Mouse (Mus musculus) Patski (cell line): ENCODE measurements around the gene Rpusd3. TPM values are rescaled to one million over a fixed set of nuclear protein-coding genes. Genes with fewer than 3 reads are reported as not detected.

ENCODE experiments used
- ATAC-seq: fragments of 100-300 bp; one replicate; pipeline ENCODE4 v1.8.0; 2021
- CTCF ChIA-PET: fragments of 350-600 bp; sonication (Branson Sonifier 250); formaldehyde crosslinking; loops from one replicate; lab custom pipeline; 2022; ENCODE audit warnings: inconsistent platforms; lab: Charles Lee
- POLR2A ChIA-PET: fragments of 350-600 bp; sonication (Branson Sonifier 250); formaldehyde crosslinking; loops from one replicate; lab custom pipeline; 2022; ENCODE audit warnings: antibody characterized with exemption, inconsistent platforms; lab: Charles Lee
- DNase-seq: peaks from one replicate; pipeline ENCODE4 v3.0.0-alpha.2; 2011; ENCODE audit warnings: low read depth, low spot score
- H3K27me3 ChIP-seq: fragments of 371-371 bp; one replicate; pipeline ENCODE4 v1.5.1; 2021
- CTCF ChIP-seq: fragments of 100-300 bp; IDR thresholded peaks from one replicate; pipeline ENCODE4 v1.5.1; 2021
- in situ Hi-C: fragments of 300-500 bp; cut with MboI; formaldehyde crosslinking; loops from 3 replicates; pipeline ENCODE4 v1.11.1; 2018; ENCODE audit warnings: low pct_unique_long_range_greater_than_20kb, mixed read lengths
- polyA plus RNA-seq: library from polyadenylated mRNA; unstranded; gene quantifications from one replicate; pipeline ENCODE4 v1.2.3, GENCODE M21; 2021

The Rpusd3 gene
- 16.6 TPM for polyA plus RNA-seq

DNA sequence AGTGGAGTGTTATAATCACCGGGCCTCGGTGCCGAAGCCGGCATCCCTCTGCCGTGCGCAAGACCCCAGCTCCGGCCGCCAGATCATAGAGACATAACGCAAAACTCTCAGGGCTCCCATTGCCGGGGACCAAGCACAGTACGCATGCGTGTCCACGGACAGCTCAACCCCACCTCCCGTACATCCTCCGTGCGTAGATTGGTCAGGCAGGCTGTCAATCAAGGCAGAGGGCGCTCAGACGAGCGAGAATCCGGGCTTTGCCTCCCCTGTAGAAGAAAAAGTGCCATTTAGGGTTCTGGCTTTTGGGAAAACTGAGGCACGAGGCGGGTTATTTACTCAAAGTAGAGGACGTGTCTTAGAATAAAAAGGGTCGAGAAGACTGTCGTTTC is at the start of gene Rpusd3:
Gene Rpusd3 (minus strand): TSS at position 142 of the 389 bp plus-strand sequence.
- TF ChIP-seq CTCF: no peak
- no peaks in the 10 kb centered on the region for H3K27me3 ChIP-seq
- ATAC-seq (peak; percentile 84), DNase-seq (peak; percentile 83)
- ChIA-PET POLR2A (interaction anchor here (0.7 to 0.8 kb wide), 2 partner anchors 13 to 75 kb away, joined by 3 read pairs; no protein-coding TSS in a partner anchor), CTCF (interaction anchor here (0.6 to 1.3 kb wide), 4 partner anchors 11 to 18 kb away, joined by 3 read pairs; no protein-coding TSS in a partner anchor)
- in situ Hi-C loops: no loop called here

DNA sequence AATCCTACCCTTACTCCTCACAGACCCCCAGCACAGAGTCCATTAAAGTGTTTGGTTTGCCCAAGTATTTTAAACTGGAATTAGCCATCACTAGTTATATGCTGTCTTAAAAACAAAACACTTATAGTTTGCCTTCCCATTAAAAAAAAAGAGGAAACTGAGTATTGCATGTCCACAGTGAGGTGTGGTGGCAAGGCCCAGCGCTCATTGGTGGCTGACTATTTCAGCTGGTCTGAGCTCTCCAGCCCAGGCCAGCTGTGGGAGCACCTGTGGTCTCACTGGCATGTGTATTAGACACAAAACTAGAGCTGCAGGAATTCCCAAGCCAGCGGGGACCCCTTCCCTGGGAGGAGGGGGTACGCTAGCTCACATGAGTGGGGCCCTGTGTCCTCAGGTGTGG is 49.4 kb upstream of the Rpusd3 start:
- DNase-seq: no peak
- POLR2A ChIA-PET: no interaction called here
- no peak for TF ChIP-seq CTCF
- no peaks in the 10 kb centered on the region for H3K27me3 ChIP-seq
- in situ Hi-C loops: no loop called here
- ATAC-seq: no peak
- CTCF ChIA-PET: interaction anchor here (1.3 to 10.3 kb wide), 6 partner anchors 11 to 25 kb away, joined by 3 to 82 read pairs (median 8); partner anchors contain the start of genes Il17re and Jagn1

DNA sequence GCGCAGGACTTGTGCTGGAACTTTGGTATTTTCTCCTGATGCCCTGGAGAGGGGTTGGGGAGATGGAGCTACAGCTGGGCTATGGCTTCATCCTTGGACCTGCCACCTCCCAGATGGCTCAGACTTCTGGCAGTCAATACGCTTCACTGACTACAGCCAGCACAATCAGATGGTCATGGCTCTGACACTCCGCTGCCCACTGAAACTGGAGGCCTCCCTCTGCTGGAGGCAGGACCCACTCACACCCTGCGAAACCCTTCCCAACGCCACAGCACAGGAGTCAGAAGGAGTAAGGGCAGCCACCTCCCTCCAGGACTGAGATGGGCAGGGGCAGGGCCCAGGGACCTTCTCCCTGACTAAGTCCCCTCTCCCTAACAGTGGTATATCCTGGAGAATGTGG is 46.5 kb upstream of the Rpusd3 start:
- in situ Hi-C loops: no loop called here
- no peak for TF ChIP-seq CTCF
- ATAC-seq (no peak), DNase-seq (no peak)
- ChIA-PET POLR2A (interaction anchor here (1.0 to 1.7 kb wide), 2 partner anchors 15 to 19 kb away, joined by 3 to 7 read pairs; no protein-coding TSS in a partner anchor), CTCF (interaction anchor here (0.9 to 10.3 kb wide), 5 partner anchors 9 to 66 kb away, joined by 3 to 82 read pairs (median 4); partner anchors contain the start of genes Emc3, Fancd2 and Jagn1)
- no peaks in the 10 kb centered on the region for H3K27me3 ChIP-seq

DNA sequence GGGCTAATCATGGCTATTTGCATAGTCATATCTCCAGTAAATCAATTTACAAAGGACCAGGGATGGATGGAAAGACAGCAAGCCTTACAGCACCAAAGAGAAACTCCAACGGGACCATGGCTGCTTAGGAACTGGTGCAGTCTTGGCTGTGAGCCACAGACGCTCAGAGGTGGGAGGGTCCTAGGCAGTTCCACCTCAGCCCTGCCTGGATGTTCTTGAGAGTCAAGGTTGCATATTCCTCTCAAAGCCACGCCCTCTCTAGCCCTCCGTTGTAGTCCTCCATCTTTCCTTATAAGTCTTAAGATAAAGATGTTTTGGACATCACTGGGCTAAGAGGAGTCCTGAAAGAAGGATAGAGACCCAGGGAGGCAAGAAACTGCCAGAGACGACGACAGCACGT is 44.9 kb upstream of the Rpusd3 start:
- TF ChIP-seq CTCF: no peak
- in situ Hi-C loops: no loop called here
- DNase-seq (no peak), ATAC-seq (no peak)
- no peaks in the 10 kb centered on the region for H3K27me3 ChIP-seq
- ChIA-PET POLR2A (no interaction called here), CTCF (interaction anchor here (2.1 to 10.3 kb wide), 2 partner anchors 12 to 21 kb away, joined by 5 to 82 read pairs; partner anchors contain the start of gene Jagn1)

DNA sequence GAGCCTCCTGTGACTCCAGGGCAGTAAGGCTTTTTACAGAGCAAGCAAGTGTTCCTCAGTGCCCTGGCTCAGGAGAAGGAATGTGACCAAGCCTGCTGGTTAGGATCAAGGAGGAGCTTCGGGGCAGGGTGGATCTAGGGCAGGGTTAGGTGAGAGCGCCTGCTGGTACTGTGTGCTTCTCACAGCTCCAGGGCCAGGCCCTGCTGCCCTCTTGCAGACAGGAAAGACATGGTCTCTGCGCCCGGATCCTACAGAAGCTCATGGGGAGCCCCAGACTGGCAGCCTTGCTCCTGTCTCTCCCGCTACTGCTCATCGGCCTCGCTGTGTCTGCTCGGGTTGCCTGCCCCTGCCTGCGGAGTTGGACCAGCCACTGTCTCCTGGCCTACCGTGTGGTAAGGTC is 39.5 kb upstream of the Rpusd3 start:
- no peaks in the 10 kb centered on the region for H3K27me3 ChIP-seq
- ATAC-seq (no peak), DNase-seq (no peak)
- POLR2A ChIA-PET: interaction anchor here (1.5 kb wide), 1 partner anchor 11 kb away, joined by 3 read pairs; no protein-coding TSS in a partner anchor
- TF ChIP-seq CTCF: no peak
- CTCF ChIA-PET: interaction anchor here (2.6 kb wide), 1 partner anchor 9 kb away, joined by 10 read pairs; no protein-coding TSS in a partner anchor
- in situ Hi-C loops: no loop called here

DNA sequence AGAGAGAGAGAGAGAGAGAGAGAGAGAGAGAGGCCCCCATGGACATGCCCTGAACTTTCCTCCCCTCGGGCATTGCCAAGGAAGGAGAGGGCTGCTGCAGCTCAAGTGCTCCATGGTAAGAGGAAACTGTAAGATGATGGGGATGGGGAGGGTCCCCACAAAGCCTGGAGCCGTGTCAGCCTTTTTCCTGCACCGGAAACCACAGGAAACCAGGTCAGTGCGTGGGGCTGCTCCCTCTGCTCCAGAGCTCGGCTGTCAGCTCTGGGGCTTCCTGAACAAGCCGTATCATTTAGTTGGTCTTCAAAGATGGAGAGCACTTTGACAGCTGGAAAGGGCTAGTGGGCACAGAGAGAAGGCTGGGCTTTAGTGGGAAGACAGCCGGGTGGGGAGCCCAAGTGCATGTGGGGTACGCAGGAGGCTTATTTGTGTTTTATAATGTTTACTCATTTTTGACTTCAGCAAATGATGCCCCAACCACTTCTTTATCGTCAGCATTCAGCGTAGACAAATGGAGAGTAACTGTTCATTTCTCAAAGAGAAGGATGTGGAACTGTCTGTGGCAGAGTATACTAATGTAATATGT is 38.9 kb upstream of the Rpusd3 start, which contains the start of gene Il17re:
Gene Il17re (plus strand): TSS at position 533 of the 583 bp plus-strand sequence.
- in situ Hi-C loops: no loop called here
- no peak for TF ChIP-seq CTCF
- ATAC-seq (no peak), DNase-seq (no peak)
- ChIA-PET POLR2A (interaction anchor here (0.6 to 1.5 kb wide), 2 partner anchors 10 to 68 kb away, joined by 3 read pairs; no protein-coding TSS in a partner anchor), CTCF (interaction anchor here (2.6 kb wide), 1 partner anchor 10 kb away, joined by 10 read pairs; no protein-coding TSS in a partner anchor)
- no peaks in the 10 kb centered on the region for H3K27me3 ChIP-seq

DNA sequence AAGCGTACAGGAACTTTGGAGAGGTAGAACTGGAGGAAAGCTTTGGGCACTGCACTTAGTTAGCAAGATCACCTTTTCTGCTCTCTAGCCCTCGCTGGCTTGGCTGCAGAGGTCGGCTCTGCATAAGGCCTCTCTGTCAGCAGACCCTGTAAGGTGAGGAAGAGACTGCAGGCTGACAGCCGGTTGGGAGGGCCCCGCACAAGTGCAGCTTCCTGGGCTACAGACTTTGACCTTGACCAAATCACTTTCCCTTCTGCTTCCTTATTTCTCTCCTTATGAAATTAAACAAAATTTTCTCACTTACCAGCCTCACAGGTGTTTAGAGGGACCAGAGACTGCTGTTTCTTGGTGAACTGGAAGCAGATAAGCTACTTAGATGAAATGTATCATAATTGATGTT is 35.9 kb upstream of the Rpusd3 start:
- POLR2A ChIA-PET: interaction anchor here (0.7 kb wide), 1 partner anchor 48 kb away, joined by 5 read pairs; no protein-coding TSS in a partner anchor
- no peaks in the 10 kb centered on the region for H3K27me3 ChIP-seq
- CTCF ChIA-PET: no interaction called here
- in situ Hi-C loops: no loop called here
- ATAC-seq: no peak
- DNase-seq: no peak
- TF ChIP-seq CTCF: no peak

DNA sequence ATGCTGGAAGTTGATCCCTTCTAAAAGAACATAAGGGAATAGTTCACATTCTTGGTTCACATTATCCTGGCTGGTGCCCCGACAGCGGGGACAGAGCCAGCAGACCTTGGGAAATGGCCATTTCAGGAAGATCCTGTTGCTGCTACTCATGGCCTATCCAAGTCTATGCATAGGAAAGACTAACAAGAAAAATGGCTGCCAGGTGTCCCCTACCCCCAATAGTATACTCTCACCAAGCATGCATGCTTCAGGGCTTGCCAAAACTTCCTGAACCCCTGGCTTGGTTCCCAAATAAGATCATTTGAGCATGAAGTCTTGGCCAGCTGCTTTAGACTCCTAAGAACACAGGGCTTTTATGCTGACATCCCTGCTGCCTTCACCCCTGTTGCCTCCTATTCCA is 32.7 kb upstream of the Rpusd3 start:
- no peaks in the 10 kb centered on the region for H3K27me3 ChIP-seq
- peak; percentile 53 for ATAC-seq
- ChIA-PET CTCF (interaction anchor here (0.9 to 1.6 kb wide), 5 partner anchors 11 to 30 kb away, joined by 3 to 5 read pairs (median 4); no protein-coding TSS in a partner anchor), POLR2A (interaction anchor here (0.6 kb wide), 1 partner anchor 15 kb away, joined by 3 read pairs; no protein-coding TSS in a partner anchor)
- no peak for DNase-seq
- TF ChIP-seq CTCF: no peak
- in situ Hi-C loops: no loop called here

DNA sequence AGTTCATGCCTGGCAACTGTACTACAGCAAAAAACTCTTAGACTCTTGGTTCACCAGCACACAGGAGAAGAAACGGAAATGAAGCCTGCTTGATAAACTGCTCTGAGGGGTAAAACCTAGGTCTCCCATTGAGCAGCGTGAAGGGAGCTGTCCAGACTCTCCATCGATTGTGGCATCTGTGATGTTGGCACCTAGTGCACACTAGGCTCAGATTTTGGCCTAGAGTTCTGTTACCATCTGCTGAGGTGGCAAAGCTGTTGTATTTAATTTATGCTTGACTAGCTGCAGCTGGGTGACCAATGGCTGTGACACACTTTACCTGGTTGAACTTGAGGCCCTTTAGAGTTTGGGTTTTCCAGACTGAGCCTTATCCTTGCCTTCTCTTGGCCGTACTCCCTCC is 28.5 kb upstream of the Rpusd3 start:
- H3K27me3 ChIP-seq: no peaks in the 10 kb centered on the region
- no peak for TF ChIP-seq CTCF
- DNase-seq: no peak
- ChIA-PET CTCF (no interaction called here), POLR2A (interaction anchor here (1.4 kb wide), 1 partner anchor 11 kb away, joined by 3 read pairs; the partner anchor contains the start of gene Il17re)
- ATAC-seq: no peak
- in situ Hi-C loops: no loop called here

DNA sequence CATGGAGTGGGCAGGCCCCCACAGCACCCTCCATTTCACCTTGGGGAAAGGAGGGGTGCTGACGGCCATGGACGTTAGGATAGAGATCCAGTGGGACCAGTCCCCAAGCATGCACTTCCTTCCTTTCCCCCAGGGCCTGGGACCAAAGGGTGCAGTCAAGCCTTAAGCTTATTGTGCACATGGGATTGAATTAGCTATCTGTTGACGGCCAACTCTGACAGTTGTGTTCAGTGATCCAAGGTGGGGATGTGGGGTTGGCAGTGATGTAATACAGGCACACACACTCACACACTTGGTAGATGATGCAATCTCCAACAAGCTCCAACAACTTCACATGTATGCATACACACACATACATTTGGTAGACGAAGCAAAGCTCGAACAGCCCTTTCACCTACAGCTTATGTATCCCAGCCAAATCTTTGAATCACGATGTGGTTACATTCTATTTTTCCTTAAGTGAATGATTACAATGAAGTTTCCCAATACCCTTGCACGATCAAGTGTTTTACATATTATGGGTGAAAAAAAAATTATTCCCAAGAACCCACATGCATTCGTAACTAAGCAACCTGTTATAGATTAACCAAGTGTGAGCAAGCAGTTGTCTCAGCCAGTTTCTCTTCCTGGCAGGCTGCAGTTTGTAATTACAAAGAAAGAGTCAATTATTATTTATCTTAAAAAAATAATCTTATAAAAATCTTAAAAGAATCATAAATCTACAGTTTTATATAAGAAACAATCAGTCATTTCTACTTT is 25.2 kb upstream of the Rpusd3 start:
- DNase-seq (peak; percentile 49), ATAC-seq (peak; percentile 11)
- no peaks in the 10 kb centered on the region for H3K27me3 ChIP-seq
- ChIA-PET CTCF (interaction anchor here (1.0 to 7.8 kb wide), 2 partner anchors 23 to 43 kb away, joined by 3 to 82 read pairs; partner anchors contain the start of gene Il17rc), POLR2A (interaction anchor here (1.1 to 1.5 kb wide), 3 partner anchors 22 to 36 kb away, joined by 4 to 6 read pairs (median 5); no protein-coding TSS in a partner anchor)
- no peak for TF ChIP-seq CTCF
- in situ Hi-C loops: loop anchor here (5.0 kb wide), 2 partner anchors 38 to 83 kb away; partner anchors contain the start of gene Creld1
